Mouse (Mus musculus): ENCODE measurements at regions not wholly inside any gene's neighbourhood (a gene's known extent, or its start where the extent isn't known, plus 50 kb on each side); places are given as distances from the start of the nearest gene placed in this dataset.

GRCm38 (mm10) chr14:24876508-24876907, 389.6 kb downstream of the Rps24 start:
- WGBS, result 75% methylated on average over 5 of the region's 5 CpGs
- H3K27me3 ChIP-seq (ENCODE audit: control insufficient read depth, insufficient read depth, low read length), result no peaks in the 10 kb centered on the region
- H3K9me3 ChIP-seq (replicated peaks; ENCODE audit: control insufficient read depth, low read length), result no peaks in the 10 kb centered on the region
- no peak overlapping the region for H3K4me2 ChIP-seq (ENCODE audit: low read depth, low read length)
- no peak overlapping the region for H3K4me3 ChIP-seq (ENCODE audit: low read length)
- H3K36me3 ChIP-seq (ENCODE audit: control insufficient read depth, insufficient read depth), result no peaks in the 10 kb centered on the region
- H3K9ac ChIP-seq (ENCODE audit: low read length), result no peak overlapping the region; the same call in 1 of the 2 replicates
- H3K4me1 ChIP-seq (ENCODE audit: control insufficient read depth, insufficient read depth, low read length), result 0 out of 2 replicates have a peak, but pooled peaks cover 2% of the 10 kb centered on the region
- ATAC-seq (replicated peaks; ENCODE audit: extremely low read depth, insufficient read depth, low FRiP score), result no peak
- no peak overlapping the region for H3K27ac ChIP-seq (ENCODE audit: low read length)

DNA sequence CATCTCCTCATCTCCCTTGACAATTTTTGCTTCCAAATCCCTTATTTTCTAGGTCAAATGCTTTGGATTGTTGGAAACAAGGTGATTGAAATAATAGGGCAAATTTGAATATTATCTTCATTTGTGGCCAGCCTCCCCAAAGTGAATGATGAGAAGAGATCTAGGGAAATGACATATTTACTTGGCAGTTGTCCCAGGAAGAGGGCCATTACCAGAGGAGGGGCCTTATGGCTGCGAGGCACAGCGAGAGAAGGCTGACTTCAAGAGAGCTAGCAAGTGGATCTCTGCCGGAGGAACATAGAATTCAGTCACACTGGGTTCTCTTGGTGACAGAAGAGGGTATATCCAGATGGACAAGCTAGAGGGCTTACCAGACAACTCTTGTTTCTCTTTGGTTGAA, 390.9 kb downstream of the Rps24 start:
- Histone ChIP-seq H3K4me3 (ENCODE audit: low read length) (no peak overlapping the region), H3K9me3 (replicated peaks; ENCODE audit: control insufficient read depth, low read length) (no peaks in the 10 kb centered on the region), H3K4me1 (ENCODE audit: control insufficient read depth, insufficient read depth, low read length) (0 out of 2 replicates have a peak, but pooled peaks cover 2% of the 10 kb centered on the region), H3K9ac (ENCODE audit: low read length) (no peak overlapping the region), H3K4me2 (ENCODE audit: low read depth, low read length) (no peak overlapping the region), H3K27ac (ENCODE audit: low read length) (no peak overlapping the region), H3K27me3 (ENCODE audit: control insufficient read depth, insufficient read depth, low read length) (no peaks in the 10 kb centered on the region), H3K36me3 (ENCODE audit: control insufficient read depth, insufficient read depth) (no peaks in the 10 kb centered on the region)
- WGBS, result 40% methylated on average over 3 of the region's 3 CpGs
- ATAC-seq (replicated peaks; ENCODE audit: extremely low read depth, insufficient read depth, low FRiP score), result no peak

DNA sequence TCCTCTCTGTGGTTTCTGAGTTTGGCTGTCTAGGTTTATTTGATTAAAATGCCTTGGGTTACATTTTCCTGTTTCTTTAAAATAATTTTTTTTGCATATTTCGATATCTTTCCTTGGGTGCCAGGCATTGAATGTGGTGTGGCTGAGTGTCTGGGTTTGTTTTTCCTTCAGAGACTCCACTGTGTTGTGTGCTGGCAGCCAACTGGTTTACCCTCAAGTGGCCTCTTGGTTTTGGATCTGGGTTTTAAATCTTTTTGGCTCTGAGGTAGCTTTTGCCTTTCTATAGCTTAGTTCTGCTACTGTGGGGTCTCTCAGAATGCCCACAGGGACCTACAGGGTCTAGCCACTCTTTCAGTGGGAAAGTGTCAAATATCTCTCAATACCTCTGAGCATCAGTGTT, 399.2 kb downstream of the Rps24 start:
- Histone ChIP-seq H3K27me3 (ENCODE audit: control insufficient read depth, insufficient read depth, low read length) (no peaks in the 10 kb centered on the region), H3K9me3 (replicated peaks; ENCODE audit: control insufficient read depth, low read length) (0 out of 2 replicates have a peak, but pooled peaks cover 3% of the 10 kb centered on the region), H3K4me1 (ENCODE audit: control insufficient read depth, insufficient read depth, low read length) (no peaks in the 10 kb centered on the region), H3K27ac (ENCODE audit: low read length) (no peak overlapping the region), H3K9ac (ENCODE audit: low read length) (no peak overlapping the region), H3K36me3 (ENCODE audit: control insufficient read depth, insufficient read depth) (no peaks in the 10 kb centered on the region), H3K4me3 (ENCODE audit: low read length) (no peak overlapping the region), H3K4me2 (ENCODE audit: low read depth, low read length) (no peak overlapping the region)
- WGBS, result 66% methylated on average over 1 of the region's 1 CpGs
- no peak for ATAC-seq (replicated peaks; ENCODE audit: extremely low read depth, insufficient read depth, low FRiP score)

GRCm38 (mm10) chr14:24886896-24887421, 400.0 kb downstream of the Rps24 start:
- H3K27me3 ChIP-seq (ENCODE audit: control insufficient read depth, insufficient read depth, low read length), result no peaks in the 10 kb centered on the region
- 0 out of 2 replicates have a peak, but pooled peaks cover 3% of the 10 kb centered on the region for H3K9me3 ChIP-seq (replicated peaks; ENCODE audit: control insufficient read depth, low read length)
- no peaks in the 10 kb centered on the region for H3K4me1 ChIP-seq (ENCODE audit: control insufficient read depth, insufficient read depth, low read length)
- no peaks in the 10 kb centered on the region for H3K36me3 ChIP-seq (ENCODE audit: control insufficient read depth, insufficient read depth)
- no peak overlapping the region for H3K4me2 ChIP-seq (ENCODE audit: low read depth, low read length)
- WGBS, result 63% methylated on average over 8 of the region's 8 CpGs
- H3K4me3 ChIP-seq (ENCODE audit: low read length), result no peak overlapping the region
- H3K9ac ChIP-seq (ENCODE audit: low read length), result no peak overlapping the region
- H3K27ac ChIP-seq (ENCODE audit: low read length), result no peak overlapping the region
- ATAC-seq (replicated peaks; ENCODE audit: extremely low read depth, insufficient read depth, low FRiP score), result no peak

GRCm38 (mm10) chr14:24890856-24891255, 403.9 kb downstream of the Rps24 start:
- Histone ChIP-seq H3K9me3 (replicated peaks; ENCODE audit: control insufficient read depth, low read length) (no peaks in the 10 kb centered on the region), H3K27me3 (ENCODE audit: control insufficient read depth, insufficient read depth, low read length) (no peaks in the 10 kb centered on the region), H3K36me3 (ENCODE audit: control insufficient read depth, insufficient read depth) (no peaks in the 10 kb centered on the region), H3K9ac (ENCODE audit: low read length) (no peak overlapping the region), H3K4me2 (ENCODE audit: low read depth, low read length) (no peak overlapping the region), H3K27ac (ENCODE audit: low read length) (no peak overlapping the region), H3K4me1 (ENCODE audit: control insufficient read depth, insufficient read depth, low read length) (no peaks in the 10 kb centered on the region), H3K4me3 (ENCODE audit: low read length) (no peak overlapping the region)
- no peak for ATAC-seq (replicated peaks; ENCODE audit: extremely low read depth, insufficient read depth, low FRiP score)
- WGBS, result 77% methylated on average over 2 of the region's 2 CpGs

GRCm38 (mm10) chr14:24895196-24895595, 408.3 kb downstream of the Rps24 start:
- no peaks in the 10 kb centered on the region for H3K36me3 ChIP-seq (ENCODE audit: control insufficient read depth, insufficient read depth)
- H3K9ac ChIP-seq (ENCODE audit: low read length), result no peak overlapping the region
- H3K27ac ChIP-seq (ENCODE audit: low read length), result peak overlapping the region; percentile 43; the same call in 1 of the 2 replicates
- no peak overlapping the region for H3K4me2 ChIP-seq (ENCODE audit: low read depth, low read length)
- ATAC-seq (replicated peaks; ENCODE audit: extremely low read depth, insufficient read depth, low FRiP score), result no peak
- no peaks in the 10 kb centered on the region for H3K4me1 ChIP-seq (ENCODE audit: control insufficient read depth, insufficient read depth, low read length)
- H3K27me3 ChIP-seq (ENCODE audit: control insufficient read depth, insufficient read depth, low read length), result no peaks in the 10 kb centered on the region
- no peak overlapping the region for H3K4me3 ChIP-seq (ENCODE audit: low read length)
- WGBS, result 46% methylated on average over 1 of the region's 1 CpGs
- H3K9me3 ChIP-seq (replicated peaks; ENCODE audit: control insufficient read depth, low read length), result no peaks in the 10 kb centered on the region

DNA sequence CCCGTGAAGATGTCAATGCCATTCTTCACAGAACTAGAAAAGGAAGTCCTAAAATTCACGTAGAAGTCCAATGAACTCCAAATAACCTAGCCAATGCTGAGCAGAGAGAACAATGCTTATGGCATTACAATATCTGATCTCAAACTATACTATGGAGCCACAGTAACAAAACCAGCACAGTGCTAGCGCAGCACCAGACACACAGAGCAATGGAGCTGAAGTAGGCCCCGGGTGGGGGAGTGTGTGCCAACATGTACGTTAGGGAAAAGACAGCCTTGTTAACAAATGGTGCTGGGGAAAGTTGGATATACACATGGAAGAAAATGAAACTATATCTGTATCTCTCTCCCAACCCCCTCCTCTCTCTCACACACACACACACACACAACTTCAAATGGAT, 409.8 kb downstream of the Rps24 start:
- H3K9ac ChIP-seq (ENCODE audit: low read length), result no peak overlapping the region
- no peak overlapping the region for H3K4me2 ChIP-seq (ENCODE audit: low read depth, low read length)
- H3K27ac ChIP-seq (ENCODE audit: low read length), result no peak overlapping the region
- ATAC-seq (replicated peaks; ENCODE audit: extremely low read depth, insufficient read depth, low FRiP score), result no peak
- H3K36me3 ChIP-seq (ENCODE audit: control insufficient read depth, insufficient read depth), result no peaks in the 10 kb centered on the region
- peaks cover 2% of the 10 kb centered on the region; the same call in 1 of the 2 replicates for H3K4me1 ChIP-seq (ENCODE audit: control insufficient read depth, insufficient read depth, low read length)
- WGBS, result 88% methylated on average over 5 of the region's 5 CpGs
- no peak overlapping the region for H3K4me3 ChIP-seq (ENCODE audit: low read length)
- H3K9me3 ChIP-seq (replicated peaks; ENCODE audit: control insufficient read depth, low read length), result no peaks in the 10 kb centered on the region
- H3K27me3 ChIP-seq (ENCODE audit: control insufficient read depth, insufficient read depth, low read length), result no peaks in the 10 kb centered on the region

DNA sequence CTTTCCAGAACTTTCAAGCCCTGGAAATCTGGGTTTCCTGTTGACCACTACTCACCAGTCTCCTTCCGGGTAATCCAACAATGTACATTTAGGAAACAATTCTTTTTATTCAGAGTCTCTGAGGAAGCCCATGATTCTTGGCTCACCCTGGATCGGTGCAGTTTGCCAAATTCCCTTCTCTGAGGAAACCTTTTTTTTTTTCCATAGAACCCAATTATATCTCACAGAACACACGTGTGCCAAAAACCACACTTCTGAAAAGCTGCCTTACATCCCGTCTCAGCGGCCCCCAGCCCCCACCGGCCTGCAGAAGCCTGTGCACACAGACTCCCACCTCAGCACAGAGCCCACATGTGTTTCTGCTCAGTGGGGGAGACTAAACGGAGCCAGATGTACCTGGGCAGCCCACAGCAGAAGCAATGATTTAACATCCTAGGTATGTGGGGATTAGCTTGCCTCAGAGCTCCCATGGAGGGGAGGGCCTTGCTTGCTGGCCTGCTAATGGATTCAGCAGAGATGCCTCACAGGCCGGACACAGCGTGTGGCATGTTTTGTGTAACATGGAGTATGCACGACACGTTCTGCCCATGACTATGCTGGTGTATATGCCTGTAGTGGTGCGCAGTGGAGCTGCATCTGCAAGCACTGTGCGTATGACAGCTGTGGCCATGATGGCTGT, 413.7 kb downstream of the Rps24 start:
- Histone ChIP-seq H3K27ac (ENCODE audit: low read length) (peak overlapping the region; percentile 38), H3K9ac (ENCODE audit: low read length) (no peak overlapping the region)

DNA sequence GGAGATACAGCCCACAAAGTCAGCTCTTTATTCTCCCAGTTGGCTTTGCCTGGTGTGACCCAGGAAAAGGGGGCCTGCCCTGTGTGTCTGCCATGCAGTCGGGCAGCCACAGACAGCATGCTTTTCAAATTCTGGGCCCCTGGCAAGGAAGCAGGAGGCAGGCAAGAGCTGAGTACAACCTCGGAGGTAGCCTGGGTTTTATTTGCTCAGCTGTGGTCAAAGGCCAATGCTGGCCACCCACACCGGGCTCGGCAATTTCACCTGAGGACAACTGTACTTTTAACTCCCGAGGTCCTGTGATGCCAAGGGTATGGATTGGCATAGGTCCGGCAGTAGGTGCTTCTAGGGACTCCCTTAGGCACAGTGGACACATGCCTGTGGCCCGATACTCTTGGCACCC, 414.8 kb downstream of the Rps24 start:
- Histone ChIP-seq H3K4me1 (ENCODE audit: control insufficient read depth, insufficient read depth, low read length) (peaks cover 5% of the 10 kb centered on the region; the same call in 1 of the 2 replicates), H3K36me3 (ENCODE audit: control insufficient read depth, insufficient read depth) (no peaks in the 10 kb centered on the region), H3K27ac (ENCODE audit: low read length) (no peak overlapping the region; the same call in 1 of the 2 replicates), H3K9ac (ENCODE audit: low read length) (no peak overlapping the region), H3K4me3 (ENCODE audit: low read length) (no peak overlapping the region), H3K9me3 (replicated peaks; ENCODE audit: control insufficient read depth, low read length) (no peaks in the 10 kb centered on the region), H3K4me2 (ENCODE audit: low read depth, low read length) (no peak overlapping the region), H3K27me3 (ENCODE audit: control insufficient read depth, insufficient read depth, low read length) (no peaks in the 10 kb centered on the region)
- 74% methylated on average over 7 of the region's 7 CpGs for whole genome bisulfite sequencing
- ATAC-seq (replicated peaks; ENCODE audit: extremely low read depth, insufficient read depth, low FRiP score), result no peak

More for the DNA sequence above, 413.7 kb downstream of the Rps24 start:
- peak; percentile 52; the same call in 1 of the 2 replicates for ATAC-seq (replicated peaks; ENCODE audit: extremely low read depth, insufficient read depth, low FRiP score)
- no peaks in the 10 kb centered on the region for H3K27me3 ChIP-seq (ENCODE audit: control insufficient read depth, insufficient read depth, low read length)
- no peak overlapping the region for H3K4me3 ChIP-seq (ENCODE audit: low read length)
- peaks cover 5% of the 10 kb centered on the region; the same call in 1 of the 2 replicates for H3K4me1 ChIP-seq (ENCODE audit: control insufficient read depth, insufficient read depth, low read length)
- H3K36me3 ChIP-seq (ENCODE audit: control insufficient read depth, insufficient read depth), result no peaks in the 10 kb centered on the region
- 58% methylated on average over 13 of the region's 13 CpGs for WGBS
- no peaks in the 10 kb centered on the region for H3K9me3 ChIP-seq (replicated peaks; ENCODE audit: control insufficient read depth, low read length)
- no peak overlapping the region for H3K4me2 ChIP-seq (ENCODE audit: low read depth, low read length)

Measured in heart, embryonic 16.5 days (tissue).